Mouse (Mus musculus) T-helper 1 cell (primary cell): ENCODE data around the gene Olfr1198.

Experiments used
- in situ Hi-C: fragments of 300-600 bp; cut with MboI, MseI; formaldehyde crosslinking; loops from one replicate; pipeline ENCODE4 v1.15.1; 2025; ENCODE audit warnings: high pct_unique_total_duplicates

The Olfr1198 gene

DNA sequence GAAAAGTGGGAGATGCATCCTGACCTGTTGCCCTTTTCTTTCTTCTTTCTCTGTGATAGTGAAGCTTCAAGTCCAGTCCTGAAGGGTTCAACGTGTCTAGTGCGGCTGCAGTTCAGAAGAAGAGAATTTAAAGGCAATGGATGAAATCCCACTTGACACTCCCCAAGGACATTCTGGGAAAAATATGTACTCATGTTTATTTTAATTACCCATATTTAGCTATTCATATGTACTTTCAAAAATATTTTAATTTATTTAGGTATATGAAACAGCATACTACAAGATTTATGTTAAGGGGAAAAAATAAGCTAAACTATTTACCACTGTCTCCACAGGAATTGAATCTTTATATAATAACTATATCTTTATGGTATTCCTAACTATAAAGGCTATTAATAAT, at the start of gene Olfr1198:
Gene Olfr1198, minus strand, starts transcription at position 101 of the 400 bp plus-strand sequence.
- in situ Hi-C loops: no loop called here

DNA sequence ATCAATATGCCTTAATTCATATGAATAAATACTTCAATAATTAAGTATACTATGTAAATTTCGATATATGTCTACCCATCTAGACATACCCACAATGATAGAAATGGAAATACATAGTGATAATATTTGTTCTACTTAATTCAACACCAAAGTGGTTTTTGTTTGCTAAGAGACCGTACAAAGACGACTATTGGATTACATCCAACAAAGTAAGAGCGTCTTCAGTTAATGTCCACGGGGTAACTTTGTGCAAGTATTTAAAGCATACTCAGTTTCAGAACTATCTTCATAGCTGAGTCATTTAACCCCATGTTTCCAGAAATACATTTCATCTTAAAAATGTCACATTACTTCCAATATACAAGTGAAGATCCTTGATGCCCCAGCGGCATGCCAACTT, 41.6 kb upstream of the Olfr1198 start, which contains the start of gene Olfr1201:
Gene Olfr1201, plus strand, starts transcription at position 301 of the 400 bp plus-strand sequence.
- in situ Hi-C loops: no loop called here

DNA sequence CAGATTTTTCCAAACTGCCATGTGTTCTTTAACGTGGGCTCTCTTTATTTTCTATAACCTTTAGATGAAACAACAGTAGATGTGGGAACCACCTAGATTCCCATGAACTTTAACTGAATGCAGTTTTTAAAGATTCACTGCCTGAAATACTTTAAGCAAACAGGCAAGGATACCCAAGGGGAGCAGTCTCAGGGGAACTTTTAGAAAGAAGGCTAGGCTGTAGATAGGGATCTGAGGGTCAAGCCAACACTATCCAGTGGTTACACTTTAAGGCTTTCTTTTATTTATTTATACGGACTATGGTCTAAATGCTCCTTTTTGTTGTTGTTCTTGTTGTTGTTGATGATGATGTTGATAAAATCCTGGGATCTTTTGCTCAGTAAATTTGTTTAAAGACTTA, 19.2 kb upstream of the Olfr1198 start, which contains the start of gene Olfr1200:
Gene Olfr1200, minus strand, starts transcription at position 101 of the 400 bp plus-strand sequence.
- in situ Hi-C loops: no loop called here

DNA sequence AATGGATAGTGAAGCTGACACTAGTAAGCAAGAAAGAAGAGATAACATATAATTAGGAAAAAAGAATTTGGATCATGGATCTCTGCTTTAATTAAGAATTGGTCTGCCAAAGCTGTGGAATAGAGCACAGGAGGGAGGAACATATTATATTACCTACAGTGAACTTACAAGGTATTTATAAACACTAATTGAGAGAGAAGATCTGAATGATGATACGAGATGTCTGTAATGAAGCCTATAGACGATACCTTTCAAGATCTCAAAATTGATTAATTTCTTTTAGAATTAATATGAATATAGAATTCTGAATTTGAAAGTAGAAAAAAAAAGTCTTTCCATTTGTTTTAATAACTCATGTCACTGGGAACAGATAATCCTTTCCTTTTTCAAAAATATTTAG, 9.2 kb upstream of the Olfr1198 start, which contains the start of gene Olfr1199:
Gene Olfr1199, minus strand, starts transcription at position 101 of the 400 bp plus-strand sequence.
- in situ Hi-C loops: no loop called here

DNA sequence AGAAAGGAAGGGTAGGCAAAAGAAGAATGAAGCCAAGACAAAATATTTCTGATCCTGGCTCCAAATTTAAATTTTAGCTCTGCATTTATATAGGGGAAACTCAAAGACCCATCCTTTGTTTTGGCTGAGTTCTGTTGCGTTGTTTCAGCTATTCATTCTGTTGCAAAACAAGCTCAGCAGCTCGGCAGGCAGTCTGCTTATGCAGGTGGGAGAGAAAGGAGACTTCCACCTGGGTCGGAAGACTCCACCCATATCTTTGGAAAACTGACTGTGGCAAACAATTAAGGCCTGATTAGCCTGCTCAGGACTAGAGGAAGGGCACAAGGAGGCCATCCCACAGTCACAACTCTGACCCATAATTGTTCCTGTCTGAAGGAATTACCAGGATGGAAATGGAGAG, 7.8 kb downstream of the Olfr1198 start:
- in situ Hi-C loops: no loop called here

DNA sequence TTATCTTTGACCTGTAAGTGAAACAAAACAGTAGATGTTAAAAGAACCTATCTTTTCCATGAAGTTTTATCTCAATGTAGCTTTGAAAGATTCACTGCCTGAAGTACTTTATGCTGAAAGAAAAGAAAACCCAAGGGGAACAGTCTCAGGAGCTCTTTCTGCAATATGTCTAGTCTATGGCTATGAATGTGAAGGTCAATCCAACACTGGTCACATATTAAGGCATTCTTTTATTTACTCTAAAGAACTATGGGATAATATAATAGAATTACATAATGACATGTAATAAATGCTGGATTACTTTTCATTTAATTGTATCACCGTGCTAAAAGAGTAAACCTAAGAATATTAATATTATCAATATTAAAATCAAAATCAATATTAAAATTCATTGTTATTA, 18.9 kb downstream of the Olfr1198 start, which contains the start of gene Olfr1197:
Gene Olfr1197, minus strand, starts transcription at position 101 of the 400 bp plus-strand sequence.
- in situ Hi-C loops: no loop called here

DNA sequence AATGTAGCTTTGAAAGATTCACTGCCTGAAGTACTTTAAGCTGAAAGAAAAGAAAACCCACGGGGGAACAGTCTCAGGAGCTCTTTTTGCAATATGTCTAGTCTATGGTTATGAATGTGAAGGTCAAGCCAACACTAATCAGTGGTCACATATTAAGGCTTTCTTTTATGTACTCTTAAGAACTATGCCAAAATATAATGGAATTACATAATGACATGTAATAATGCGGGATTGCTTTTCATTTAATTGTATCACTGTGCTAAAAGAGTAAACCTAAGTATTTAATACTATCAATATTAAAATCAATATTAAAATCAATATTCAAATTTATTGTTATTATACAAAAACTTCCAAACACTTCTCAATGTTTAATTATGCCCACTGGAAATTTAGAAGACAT, 46.7 kb downstream of the Olfr1198 start, which contains the start of gene Olfr1196:
Gene Olfr1196, minus strand, starts transcription at position 101 of the 400 bp plus-strand sequence.
- in situ Hi-C loops: no loop called here
